13 mouse cellular contexts compared by ENCODE assay signal in the genomic region with DNA sequence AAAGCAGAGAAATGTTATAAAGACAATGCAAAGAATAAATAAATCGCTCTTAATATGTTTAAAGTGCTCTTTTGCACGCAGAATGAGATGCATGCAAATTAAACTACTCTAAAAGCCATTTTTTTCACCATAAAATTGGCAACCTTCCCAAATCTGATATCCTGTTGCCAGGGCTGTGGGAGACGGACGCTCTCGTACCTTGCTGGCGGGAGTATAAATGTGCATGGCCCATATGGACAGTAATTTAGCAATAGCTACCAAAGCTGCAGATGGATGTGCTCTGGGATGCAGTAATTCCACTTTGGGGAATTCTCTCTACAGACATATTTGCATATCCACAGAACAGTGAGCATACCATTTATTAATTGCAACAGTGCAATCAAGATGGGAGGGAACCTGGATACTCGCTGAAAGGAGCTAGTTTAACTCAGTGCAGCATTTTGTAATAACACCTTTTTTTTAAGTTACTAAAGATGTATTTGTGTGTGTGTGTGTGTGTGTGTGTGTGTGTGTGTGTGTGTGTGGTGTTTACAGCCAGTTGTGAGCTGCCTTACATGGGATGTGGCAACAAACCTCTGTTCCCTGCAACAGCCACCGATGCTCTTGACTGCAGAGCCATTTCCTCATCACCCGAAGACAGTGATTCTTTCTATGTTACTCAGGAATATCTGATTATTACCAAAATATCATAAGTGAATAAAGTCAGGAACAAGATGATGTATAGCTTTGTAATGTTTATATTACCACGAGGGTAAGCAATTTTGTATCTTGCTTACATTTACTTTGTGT.
DNase-seq lines count a peak whose midpoint lies in the region; ATAC-seq lines count a peak whose summit lies in the region.
"Had no signal": no experiment of that assay in that cellular context is flagged by ENCODE, and none has a peak within 500 bp of the region (broad histone marks: within the 10 kb centered on the region; RNA-seq: fewer than 3 reads in every experiment).

No protein-coding gene starts in this region.

- H3K27ac ChIP-seq in kidney, embryonic 14.5 days (ENCODE audit: low read depth, low read length): no peak overlapping the region
- H3K27ac ChIP-seq: kidney, embryonic 15.5 days; liver, embryonic 13.5 days had no signal

- intact Hi-C loops in left cerebral cortex, postnatal 4 days (cut with DNase I): loop anchor here (10.0 kb wide), 1 partner anchor 245 kb away; a partner anchor contains a TSS

- no peaks in the 10 kb centered on the region for H3K9me3 ChIP-seq in kidney, embryonic 14.5 days (ENCODE audit: control insufficient read depth, low read length)
- H3K9me3 ChIP-seq: kidney, embryonic 15.5 days; liver, embryonic 13.5 days had no signal

- no peak overlapping the region for H3K9ac ChIP-seq in kidney, embryonic 14.5 days (ENCODE audit: low read depth, low read length)
- H3K9ac ChIP-seq: kidney, embryonic 15.5 days; liver, embryonic 13.5 days had no signal

- H3K4me2 ChIP-seq in kidney, embryonic 14.5 days (replicated peaks; ENCODE audit: low read depth, low read length): no peak overlapping the region
- H3K4me2 ChIP-seq: kidney, embryonic 15.5 days; liver, embryonic 13.5 days had no signal

- peak; percentile 46 for ATAC-seq in megakaryocyte, adult 5-6 weeks (ENCODE audit: poor library complexity, severe bottlenecking)
- ATAC-seq in neutrophil, adult 5-6 weeks (ENCODE audit: extremely low read depth, insufficient number of reproducible peaks, low FRiP score, poor library complexity, severe bottlenecking): peak; percentile 55; the same call in 1 of the 2 replicates
- no peak for ATAC-seq in kidney, embryonic 14.5 days (ENCODE audit: low FRiP score, low TSS enrichment)

- WGBS in kidney, embryonic 14.5 days: 72% methylated on average over 10 of the region's 10 CpGs

- H3K27me3 ChIP-seq in kidney, embryonic 14.5 days (ENCODE audit: control insufficient read depth, insufficient read depth, low read length): no peaks in the 10 kb centered on the region
- H3K27me3 ChIP-seq: kidney, embryonic 15.5 days had no signal

- peak; percentile 33 for DNase-seq in cerebellum, adult 9-10 months
- no peak for DNase-seq in cerebellum, adult 11 months
- DNase-seq in left cerebral cortex, postnatal 4 days: peak; percentile 19
- DNase-seq in left cerebral cortex, adult 8-10 months (ENCODE audit: low spot score in 2 of 2): no peak
- no peak for DNase-seq in right cerebral cortex, postnatal 10 days (ENCODE audit: low spot score in 2 of 2)
- DNase-seq: liver, embryonic 13.5 days; lung, postnatal 14 days; right cerebral cortex, postnatal 4 days; thymus, adult 2 months had no signal

- H3K4me3 ChIP-seq in kidney, embryonic 14.5 days (ENCODE audit: low read length): no peak overlapping the region
- H3K4me3 ChIP-seq: kidney, embryonic 15.5 days; liver, embryonic 13.5 days had no signal

- H3K4me1 ChIP-seq in kidney, embryonic 14.5 days (ENCODE audit: control insufficient read depth, insufficient read depth, low read length): 0 out of 2 replicates have a peak, but pooled peaks cover 8% of the 10 kb centered on the region

- no peaks in the 10 kb centered on the region for H3K36me3 ChIP-seq in kidney, embryonic 14.5 days (ENCODE audit: control insufficient read depth, insufficient read depth, low read length)
- H3K36me3 ChIP-seq: kidney, embryonic 15.5 days; liver, embryonic 13.5 days had no signal

Comparison
In these comparisons a context has a peak if more than half of its experiments do, and no peak if none do; other contexts are left out.
1. DNase-seq: peak in cerebellum, adult 9-10 months (single experiment) and left cerebral cortex, postnatal 4 days (single experiment); none in cerebellum, adult 11 months (single experiment), left cerebral cortex, adult 8-10 months (0 of 2) and right cerebral cortex, postnatal 10 days (0 of 2).